Comparison of ENCODE assay signal across 14 mouse cellular contexts in the genomic region with DNA sequence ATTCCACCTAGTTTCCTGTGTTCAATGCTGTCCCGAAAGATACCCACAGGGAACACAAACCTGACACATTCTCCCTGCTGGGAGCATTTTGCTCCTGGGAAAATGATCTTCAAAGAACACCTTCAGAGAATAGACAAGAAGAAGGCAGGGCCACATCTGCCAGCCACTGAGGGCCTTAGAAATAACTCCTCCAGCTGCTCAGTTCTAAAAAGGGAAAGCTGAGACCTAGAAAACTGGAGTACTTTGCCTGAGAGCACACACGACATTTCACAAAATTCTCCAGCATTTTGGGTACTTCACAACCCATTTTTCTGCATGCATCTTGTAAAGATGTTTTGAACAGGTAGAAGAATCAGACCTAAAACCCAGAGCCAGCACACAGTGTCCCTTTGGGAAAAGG.
DNase-seq lines count a peak whose midpoint lies in the region.
"Had no signal": no experiment of that assay in that cellular context is flagged by ENCODE, and none has a peak within 500 bp of the region (broad histone marks: within the 10 kb centered on the region; RNA-seq: fewer than 3 reads in every experiment).

No protein-coding gene starts in this region.

- intact Hi-C loops in left cerebral cortex, postnatal 25 days (cut with DNase I), result no loop called here

- DNase-seq in layer of hippocampus, adult 9-11 months, result peak; percentile 2
- DNase-seq in layer of hippocampus, adult 11-12 months (ENCODE audit: low spot score), result no peak
- DNase-seq in right cerebral cortex, adult 18-20 months, result peak; percentile 18
- no peak for DNase-seq in right cerebral cortex, postnatal 25 days
- peak; percentile 4 to 57 for DNase-seq in left cerebral cortex, postnatal 25 days (ENCODE audit: low spot score in 2 of 2)
- DNase-seq in thymus, adult 18-20 months, result no peak
- no peak for DNase-seq in ovary, adult 18-20 months (ENCODE audit: low spot score)
- DNase-seq: adrenal gland, adult 2 months; adrenal gland, postnatal 25 days; cerebellum, adult 2 months; cerebellum, postnatal 10 days; gastrocnemius, postnatal 36 days; heart, adult 18-20 months; heart, postnatal 14 days had no signal

Comparison
In these comparisons a context has a peak if more than half of its experiments do, and no peak if none do; other contexts are left out.
1. DNase-seq: peak in layer of hippocampus, adult 9-11 months (single experiment), right cerebral cortex, adult 18-20 months (single experiment) and left cerebral cortex, postnatal 25 days (2 of 2); none in layer of hippocampus, adult 11-12 months (single experiment), right cerebral cortex, postnatal 25 days (single experiment), thymus, adult 18-20 months (0 of 2) and ovary, adult 18-20 months (single experiment).